Mouse (Mus musculus): ENCODE results near the gene Tgif1. TPM values are rescaled to one million over a fixed set of nuclear protein-coding genes. Genes with fewer than 3 reads are reported as not detected.

Gene Tgif1
- polyA plus RNA-seq, 1 experiment from 2014 or later, result 13.6 TPM

DNA sequence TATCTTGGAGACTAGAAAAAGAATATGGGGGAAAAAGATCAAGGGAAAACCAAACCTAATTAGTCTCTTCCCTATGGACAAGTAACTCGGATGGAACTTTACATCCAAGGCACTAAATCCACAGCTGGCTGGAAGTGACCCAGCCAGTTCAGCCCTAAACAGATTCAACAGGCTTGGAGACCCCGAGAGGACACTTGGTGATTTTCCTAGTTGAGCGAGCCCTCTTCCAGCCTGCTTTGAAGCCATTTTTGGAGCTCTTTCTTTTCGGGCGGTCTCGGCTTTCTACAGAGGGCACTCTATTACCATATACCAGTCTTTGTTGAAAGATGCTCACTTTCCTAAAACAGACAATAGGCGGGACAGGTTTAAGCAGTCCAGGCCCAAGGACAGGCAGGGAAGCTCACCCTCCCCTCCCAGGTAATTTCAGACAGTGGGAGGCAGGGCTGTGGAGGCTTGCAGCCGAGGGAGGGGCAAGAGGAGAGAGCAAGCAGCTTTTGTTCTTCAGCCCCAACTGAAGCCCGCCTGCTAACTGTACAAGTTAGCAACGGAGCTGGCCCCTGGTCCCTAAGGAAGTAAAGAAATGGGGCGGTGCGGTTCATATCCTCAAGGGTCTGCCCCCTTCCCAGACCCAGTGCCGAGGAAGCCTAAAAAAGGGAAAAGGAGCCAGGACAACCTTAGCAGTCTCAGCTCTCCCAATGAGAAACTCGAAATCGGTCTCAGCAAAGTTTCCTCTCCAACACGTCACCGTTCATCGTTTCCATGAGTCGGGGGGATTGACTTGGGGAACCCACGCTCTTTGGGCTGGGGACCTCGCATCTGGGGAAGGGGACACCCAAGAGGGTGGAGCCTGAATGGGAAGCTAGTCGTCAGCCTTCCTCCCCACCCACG is 4.6 kb downstream of the Tgif1 start:
- under 1% methylated on average over 23 of the region's 23 CpGs for WGBS
- Histone ChIP-seq H3K4me2 (ENCODE audit: low read length) (peak overlapping the region; percentile 96), H3K4me1 (ENCODE audit: control insufficient read depth, insufficient read depth, low read length) (peaks cover 18% of the 10 kb centered on the region), H3K36me3 (ENCODE audit: control insufficient read depth, insufficient read depth, low read length) (no peaks in the 10 kb centered on the region), H3K27me3 (replicated peaks; ENCODE audit: control insufficient read depth, insufficient read depth, low read length) (no peaks in the 10 kb centered on the region; the same call in 1 of the 2 replicates), H3K4me3 (ENCODE audit: low read depth, low read length) (peak overlapping the region; percentile 57), H3K9ac (ENCODE audit: low read length) (peak overlapping the region; percentile 75), H3K9me3 (replicated peaks; ENCODE audit: control insufficient read depth, low read length) (no peaks in the 10 kb centered on the region), H3K27ac (ENCODE audit: low read depth, low read length) (peak overlapping the region; percentile 72)
- no peak for ATAC-seq
- DNase-seq (ENCODE audit: low spot score), result peak; percentile 52

DNA sequence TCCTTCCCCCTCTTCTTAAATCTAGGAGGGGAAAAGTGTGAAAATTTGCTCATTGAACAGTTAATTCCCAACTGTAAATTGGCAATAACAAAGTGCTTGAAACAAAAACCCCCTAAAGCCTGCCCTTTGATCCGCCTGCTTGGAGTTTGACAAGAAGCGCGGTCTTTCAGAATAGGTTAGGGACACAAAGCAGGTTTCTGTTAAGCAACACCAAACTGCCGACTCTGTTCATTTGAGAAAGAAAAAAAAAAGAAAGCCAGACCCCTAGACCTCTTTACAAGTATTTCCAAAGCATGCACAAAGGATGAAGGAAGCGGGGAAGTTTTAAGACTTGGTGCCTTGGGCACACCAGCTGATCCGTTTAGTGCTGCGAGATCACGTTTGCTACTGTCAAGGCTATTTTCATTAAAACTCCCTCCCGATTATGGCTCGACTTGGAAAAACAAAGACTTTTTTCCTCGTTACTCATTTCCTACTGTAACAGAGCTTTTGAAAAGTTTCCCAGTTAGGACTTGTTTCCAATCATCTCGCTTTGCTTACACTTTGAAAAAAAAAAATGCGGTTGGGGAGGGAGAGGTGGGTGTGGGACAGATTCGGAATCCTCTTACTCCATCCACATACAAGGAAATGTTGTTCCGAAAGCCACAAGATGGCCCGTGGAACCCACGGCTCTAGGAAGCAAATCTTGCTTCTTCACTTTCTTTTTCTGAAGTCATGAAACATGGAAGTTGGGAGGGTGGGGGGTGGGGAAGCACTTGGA is 5.4 kb downstream of the Tgif1 start:
- Histone ChIP-seq H3K27ac (ENCODE audit: low read depth, low read length) (peak overlapping the region; percentile 72), H3K27me3 (replicated peaks; ENCODE audit: control insufficient read depth, insufficient read depth, low read length) (no peaks in the 10 kb centered on the region; the same call in 1 of the 2 replicates), H3K9ac (ENCODE audit: low read length) (peak overlapping the region; percentile 75), H3K9me3 (replicated peaks; ENCODE audit: control insufficient read depth, low read length) (no peaks in the 10 kb centered on the region), H3K4me1 (ENCODE audit: control insufficient read depth, insufficient read depth, low read length) (peaks cover 18% of the 10 kb centered on the region), H3K4me3 (ENCODE audit: low read depth, low read length) (peak overlapping the region; percentile 57), H3K4me2 (ENCODE audit: low read length) (peak overlapping the region; percentile 96), H3K36me3 (ENCODE audit: control insufficient read depth, insufficient read depth, low read length) (no peaks in the 10 kb centered on the region)
- DNase-seq (ENCODE audit: low spot score), result peak; percentile 68
- no peak for ATAC-seq
- WGBS, result under 1% methylated on average over 17 of the region's 17 CpGs

DNA sequence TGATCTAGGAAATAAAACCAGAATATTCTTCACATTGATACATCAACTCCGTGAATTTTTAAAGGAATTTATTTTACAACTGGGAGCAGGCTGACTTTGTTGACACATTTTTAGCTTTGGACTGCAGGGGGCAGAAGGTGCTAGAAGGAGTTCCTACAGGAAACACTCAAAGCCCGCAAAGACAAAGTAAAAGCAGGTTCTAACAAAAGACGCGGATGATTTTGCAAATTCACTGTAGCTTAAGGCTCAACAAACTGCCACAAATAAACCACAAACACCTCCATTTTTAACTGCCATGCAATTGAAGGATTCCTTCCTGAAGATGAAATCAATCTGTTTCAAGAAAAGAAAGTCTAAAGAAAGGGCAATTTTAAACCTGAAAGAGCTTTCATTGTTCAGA is 6.3 kb downstream of the Tgif1 start:
- under 1% methylated on average over 4 of the region's 4 CpGs for WGBS
- Histone ChIP-seq H3K4me3 (ENCODE audit: low read depth, low read length) (no peak overlapping the region), H3K9me3 (replicated peaks; ENCODE audit: control insufficient read depth, low read length) (no peaks in the 10 kb centered on the region), H3K27me3 (replicated peaks; ENCODE audit: control insufficient read depth, insufficient read depth, low read length) (no peaks in the 10 kb centered on the region; the same call in 1 of the 2 replicates), H3K36me3 (ENCODE audit: control insufficient read depth, insufficient read depth, low read length) (no peaks in the 10 kb centered on the region), H3K9ac (ENCODE audit: low read length) (no peak overlapping the region), H3K27ac (ENCODE audit: low read depth, low read length) (no peak overlapping the region), H3K4me2 (ENCODE audit: low read length) (peak overlapping the region; percentile 27; the same call in 1 of the 2 replicates), H3K4me1 (ENCODE audit: control insufficient read depth, insufficient read depth, low read length) (peaks cover 18% of the 10 kb centered on the region)
- ATAC-seq, result no peak
- DNase-seq (ENCODE audit: low spot score), result peak; percentile 72

DNA sequence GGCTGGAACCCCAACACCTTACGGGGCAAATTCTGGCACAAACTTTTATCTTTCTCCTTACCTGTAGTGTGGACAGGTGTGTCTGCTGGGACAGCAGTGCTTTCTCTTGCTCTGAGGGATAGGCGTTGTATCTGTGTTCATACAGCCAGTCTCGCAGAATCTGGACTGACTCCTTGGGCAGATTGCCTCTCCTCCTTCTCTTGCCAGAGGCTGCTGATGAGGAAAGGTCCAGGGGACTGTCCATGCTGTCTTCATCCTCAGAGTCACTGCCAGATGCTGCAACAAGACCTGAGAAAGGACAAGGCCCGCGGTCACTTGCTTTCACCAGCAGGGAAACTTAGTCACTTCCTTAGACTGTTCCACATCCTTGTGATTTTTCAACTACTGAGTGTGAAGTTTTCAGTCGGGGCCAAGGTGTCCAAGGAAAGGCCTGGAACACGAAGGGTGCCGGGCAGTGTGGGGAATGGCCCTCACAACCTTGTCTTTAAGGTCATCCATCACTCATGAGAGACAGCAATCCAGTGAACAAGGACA is 7.2 kb downstream of the Tgif1 start:
- H3K36me3 ChIP-seq (ENCODE audit: control insufficient read depth, insufficient read depth, low read length), result no peaks in the 10 kb centered on the region
- peaks cover 18% of the 10 kb centered on the region for H3K4me1 ChIP-seq (ENCODE audit: control insufficient read depth, insufficient read depth, low read length)
- no peak overlapping the region for H3K4me2 ChIP-seq (ENCODE audit: low read length)
- WGBS, result 77% methylated on average over 8 of the region's 8 CpGs
- H3K9me3 ChIP-seq (replicated peaks; ENCODE audit: control insufficient read depth, low read length), result no peaks in the 10 kb centered on the region
- H3K27me3 ChIP-seq (replicated peaks; ENCODE audit: control insufficient read depth, insufficient read depth, low read length), result no peaks in the 10 kb centered on the region; the same call in 1 of the 2 replicates
- H3K27ac ChIP-seq (ENCODE audit: low read depth, low read length), result no peak overlapping the region
- no peak overlapping the region for H3K4me3 ChIP-seq (ENCODE audit: low read depth, low read length)
- DNase-seq (ENCODE audit: low spot score), result no peak
- ATAC-seq, result no peak
- H3K9ac ChIP-seq (ENCODE audit: low read length), result no peak overlapping the region

DNA sequence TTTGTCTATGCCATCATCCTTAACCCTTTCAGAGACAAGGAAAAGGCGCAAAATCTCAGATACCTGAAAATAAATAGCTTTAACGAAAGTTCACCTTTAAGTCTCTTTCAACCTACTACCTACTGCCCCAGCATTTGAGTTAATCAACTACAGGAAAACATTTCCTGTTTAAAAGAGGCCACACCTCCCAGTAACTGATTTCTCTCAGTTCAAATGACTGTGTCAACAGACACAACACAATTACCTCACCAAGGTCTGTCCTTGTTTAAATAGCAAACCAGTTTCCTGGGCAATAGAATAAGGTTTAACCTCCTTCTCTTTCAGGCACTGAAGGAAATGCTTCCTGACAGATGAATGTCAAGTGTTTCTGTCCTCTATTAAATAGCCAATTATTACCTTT is 7.8 kb downstream of the Tgif1 start:
- Histone ChIP-seq H3K27ac (ENCODE audit: low read depth, low read length) (no peak overlapping the region), H3K9me3 (replicated peaks; ENCODE audit: control insufficient read depth, low read length) (no peaks in the 10 kb centered on the region), H3K27me3 (replicated peaks; ENCODE audit: control insufficient read depth, insufficient read depth, low read length) (no peaks in the 10 kb centered on the region; the same call in 1 of the 2 replicates), H3K36me3 (ENCODE audit: control insufficient read depth, insufficient read depth, low read length) (no peaks in the 10 kb centered on the region), H3K4me3 (ENCODE audit: low read depth, low read length) (no peak overlapping the region), H3K4me2 (ENCODE audit: low read length) (no peak overlapping the region), H3K9ac (ENCODE audit: low read length) (no peak overlapping the region), H3K4me1 (ENCODE audit: control insufficient read depth, insufficient read depth, low read length) (peaks cover 18% of the 10 kb centered on the region)
- ATAC-seq (no peak), DNase-seq (ENCODE audit: low spot score) (no peak)
- 87% methylated on average over 2 of the region's 2 CpGs for WGBS

DNA sequence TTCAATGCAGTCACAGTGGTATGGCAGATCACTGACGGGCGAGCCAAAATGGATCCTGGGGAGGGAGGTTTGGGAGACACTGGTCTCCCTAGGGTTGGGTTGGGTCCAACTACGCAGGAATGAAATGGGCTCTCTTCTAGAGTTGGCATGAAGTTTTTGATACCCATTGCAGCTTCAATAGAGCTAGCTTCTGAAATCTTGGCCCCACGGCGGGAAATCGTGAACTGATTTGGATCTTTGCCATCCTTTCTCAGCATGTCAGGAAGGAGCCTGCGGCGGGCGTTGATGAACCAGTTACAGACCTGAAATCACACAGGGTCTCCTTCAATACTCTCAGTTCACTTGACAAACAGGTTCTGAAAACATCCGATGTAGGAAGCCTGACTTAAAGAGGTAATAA is 8.4 kb downstream of the Tgif1 start:
- Histone ChIP-seq H3K4me3 (ENCODE audit: low read depth, low read length) (no peak overlapping the region), H3K27ac (ENCODE audit: low read depth, low read length) (no peak overlapping the region), H3K9ac (ENCODE audit: low read length) (no peak overlapping the region), H3K4me1 (ENCODE audit: control insufficient read depth, insufficient read depth, low read length) (peaks cover 14% of the 10 kb centered on the region), H3K36me3 (ENCODE audit: control insufficient read depth, insufficient read depth, low read length) (no peaks in the 10 kb centered on the region), H3K9me3 (replicated peaks; ENCODE audit: control insufficient read depth, low read length) (no peaks in the 10 kb centered on the region), H3K27me3 (replicated peaks; ENCODE audit: control insufficient read depth, insufficient read depth, low read length) (no peaks in the 10 kb centered on the region; the same call in 1 of the 2 replicates), H3K4me2 (ENCODE audit: low read length) (no peak overlapping the region)
- WGBS, result 37% methylated on average over 10 of the region's 10 CpGs
- ATAC-seq (peak; percentile 40), DNase-seq (ENCODE audit: low spot score) (peak; percentile 77)

DNA sequence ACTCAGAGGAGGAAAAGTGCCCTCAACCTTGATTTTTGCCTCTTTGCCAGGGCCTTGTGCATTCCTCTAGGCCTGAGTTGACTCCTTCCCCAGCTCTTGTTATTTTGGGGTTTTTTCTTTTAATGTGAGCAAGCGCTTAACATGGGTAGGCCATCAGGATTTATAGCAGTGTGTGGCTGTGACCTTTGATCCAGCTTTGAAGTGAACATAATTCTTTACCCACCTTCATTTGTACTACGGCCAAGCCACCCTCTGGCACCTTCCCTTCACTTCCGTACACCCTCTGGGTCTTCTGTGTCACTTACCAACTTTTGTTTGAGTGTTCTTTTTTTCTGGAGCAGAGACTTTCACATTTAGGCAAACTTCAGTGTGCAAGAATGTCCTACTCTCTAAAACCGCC is 10.1 kb downstream of the Tgif1 start:
- no peak for DNase-seq (ENCODE audit: low spot score)
- no peak overlapping the region for H3K9ac ChIP-seq (ENCODE audit: low read length)
- no peaks in the 10 kb centered on the region for H3K9me3 ChIP-seq (replicated peaks; ENCODE audit: control insufficient read depth, low read length)
- no peaks in the 10 kb centered on the region for H3K27me3 ChIP-seq (replicated peaks; ENCODE audit: control insufficient read depth, insufficient read depth, low read length)
- 85% methylated on average over 4 of the region's 4 CpGs for WGBS
- H3K4me1 ChIP-seq (ENCODE audit: control insufficient read depth, insufficient read depth, low read length), result peaks cover 6% of the 10 kb centered on the region
- no peaks in the 10 kb centered on the region for H3K36me3 ChIP-seq (ENCODE audit: control insufficient read depth, insufficient read depth, low read length)
- no peak for ATAC-seq
- no peak overlapping the region for H3K4me3 ChIP-seq (ENCODE audit: low read depth, low read length)
- no peak overlapping the region for H3K4me2 ChIP-seq (ENCODE audit: low read length)
- no peak overlapping the region for H3K27ac ChIP-seq (ENCODE audit: low read depth, low read length)

DNA sequence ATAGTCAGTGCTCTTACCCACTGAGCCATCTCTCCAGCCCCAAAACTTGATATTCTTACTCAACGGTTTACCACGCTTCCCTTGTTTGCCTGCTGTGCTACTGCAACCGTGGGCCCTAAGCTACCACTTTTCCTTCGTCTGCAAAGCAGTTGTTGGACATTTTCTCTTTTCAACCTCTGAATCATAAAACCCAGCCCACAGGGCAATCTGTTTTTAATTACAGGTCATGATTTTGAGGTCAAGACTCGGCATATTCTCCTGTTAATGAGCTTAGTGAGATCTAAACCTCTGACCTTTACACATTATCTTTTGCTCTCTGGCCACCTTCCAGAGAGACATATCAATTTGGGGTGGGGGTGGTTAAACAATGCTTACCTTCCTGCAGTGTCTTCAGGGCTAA is 14.8 kb downstream of the Tgif1 start:
- no peaks in the 10 kb centered on the region for H3K9me3 ChIP-seq (replicated peaks; ENCODE audit: control insufficient read depth, low read length)
- no peak overlapping the region for H3K27ac ChIP-seq (ENCODE audit: low read depth, low read length)
- H3K27me3 ChIP-seq (replicated peaks; ENCODE audit: control insufficient read depth, insufficient read depth, low read length), result no peaks in the 10 kb centered on the region
- 69% methylated on average over 5 of the region's 5 CpGs for WGBS
- no peak overlapping the region for H3K9ac ChIP-seq (ENCODE audit: low read length)
- H3K4me1 ChIP-seq (ENCODE audit: control insufficient read depth, insufficient read depth, low read length), result peaks cover 8% of the 10 kb centered on the region
- no peak for DNase-seq (ENCODE audit: low spot score)
- H3K4me2 ChIP-seq (ENCODE audit: low read length), result no peak overlapping the region
- H3K4me3 ChIP-seq (ENCODE audit: low read depth, low read length), result no peak overlapping the region
- no peak for ATAC-seq
- no peaks in the 10 kb centered on the region for H3K36me3 ChIP-seq (ENCODE audit: control insufficient read depth, insufficient read depth, low read length)

Data from forebrain, embryonic 14.5 days (tissue).